Mouse (Mus musculus): ENCODE results near the gene Mex3d. TPM values are rescaled to one million over a fixed set of nuclear protein-coding genes. Genes with fewer than 3 reads are reported as not detected.

Gene Mex3d
- polyA plus RNA-seq, 1 experiment from 2014 or later: 7.9 TPM

- no peak overlapping the region for H3K27ac ChIP-seq
- H3K4me2 ChIP-seq: no peak overlapping the region
Observed at GRCm38 (mm10) chr10:80363734-80364133, 23.7 kb downstream of the Mex3d start.

GRCm38 (mm10) chr10:80357994-80358639 lies 29.3 kb downstream of the Mex3d start:
- no peak overlapping the region for H3K27ac ChIP-seq
- H3K36me3 ChIP-seq: no peaks in the 10 kb centered on the region
- peak overlapping the region; percentile 23 for H3K4me3 ChIP-seq
- H3K4me1 ChIP-seq: peaks cover 21% of the 10 kb centered on the region
- H3K9ac ChIP-seq: no peak overlapping the region
- peaks cover 72% of the 10 kb centered on the region for H3K27me3 ChIP-seq
- peak; percentile 19; the same call in 1 of the 2 replicates for ATAC-seq (ENCODE audit: borderline replicate concordance, extremely low read depth, low FRiP score, low TSS enrichment)
- peak overlapping the region; percentile 50 for H3K4me2 ChIP-seq
- H3K9me3 ChIP-seq: no peaks in the 10 kb centered on the region
- 8% methylated on average over 24 of the region's 31 CpGs for WGBS

More at GRCm38 (mm10) chr10:80363734-80364133, 23.7 kb downstream of the Mex3d start:
- Histone ChIP-seq H3K9me3 (no peaks in the 10 kb centered on the region), H3K27me3 (peaks cover 23% of the 10 kb centered on the region), H3K36me3 (no peaks in the 10 kb centered on the region), H3K4me1 (no peaks in the 10 kb centered on the region), H3K4me3 (no peak overlapping the region), H3K9ac (no peak overlapping the region)
- ATAC-seq (ENCODE audit: borderline replicate concordance, extremely low read depth, low FRiP score, low TSS enrichment): no peak
- 34% methylated on average over 6 of the region's 6 CpGs for WGBS

- no peak for ATAC-seq (ENCODE audit: borderline replicate concordance, extremely low read depth, low FRiP score, low TSS enrichment)
- Histone ChIP-seq H3K4me3 (no peak overlapping the region), H3K9me3 (no peaks in the 10 kb centered on the region), H3K27me3 (peaks cover 80% of the 10 kb centered on the region), H3K4me1 (peaks cover 21% of the 10 kb centered on the region), H3K27ac (no peak overlapping the region), H3K4me2 (peak overlapping the region; percentile 50; the same call in 1 of the 2 replicates), H3K9ac (no peak overlapping the region), H3K36me3 (no peaks in the 10 kb centered on the region)
- 32% methylated on average over 7 of the region's 7 CpGs for WGBS
Observed at GRCm38 (mm10) chr10:80357336-80357735, 30.1 kb downstream of the Mex3d start.

- no peak overlapping the region for H3K9ac ChIP-seq
Observed at GRCm38 (mm10) chr10:80356737-80357136, 30.7 kb downstream of the Mex3d start.

GRCm38 (mm10) chr10:80356001-80356682 lies 31.3 kb downstream of the Mex3d start, which contains the start of gene Plk5:
Plk5 (plus strand) TSS chr10:80356459.
- peaks cover 21% of the 10 kb centered on the region for H3K4me1 ChIP-seq
- ATAC-seq (ENCODE audit: borderline replicate concordance, extremely low read depth, low FRiP score, low TSS enrichment): no peak
- H3K4me2 ChIP-seq: peak within 1 kb of the TSS; percentile 58
- no peaks in the 10 kb centered on the region for H3K36me3 ChIP-seq
- no peaks in the 10 kb centered on the region for H3K9me3 ChIP-seq
- H3K4me3 ChIP-seq: peak within 1 kb of the TSS; percentile 28
- WGBS: under 1% methylated on average over 53 of the region's 53 CpGs
- peaks cover 92% of the 10 kb centered on the region for H3K27me3 ChIP-seq
- no peak within 1 kb of the TSS for H3K9ac ChIP-seq
- H3K27ac ChIP-seq: no peak within 1 kb of the TSS

More at GRCm38 (mm10) chr10:80356737-80357136, 30.7 kb downstream of the Mex3d start:
- peak overlapping the region; percentile 28 for H3K4me3 ChIP-seq
- no peaks in the 10 kb centered on the region for H3K9me3 ChIP-seq
- 3% methylated on average over 34 of the region's 34 CpGs for WGBS
- peak overlapping the region; percentile 58 for H3K4me2 ChIP-seq
- H3K27me3 ChIP-seq: peaks cover 86% of the 10 kb centered on the region
- H3K36me3 ChIP-seq: no peaks in the 10 kb centered on the region
- no peak overlapping the region for H3K27ac ChIP-seq
- no peak for ATAC-seq (ENCODE audit: borderline replicate concordance, extremely low read depth, low FRiP score, low TSS enrichment)
- peaks cover 21% of the 10 kb centered on the region for H3K4me1 ChIP-seq

GRCm38 (mm10) chr10:80355431-80355830 lies 32.0 kb downstream of the Mex3d start:
- ATAC-seq (ENCODE audit: borderline replicate concordance, extremely low read depth, low FRiP score, low TSS enrichment): no peak
- H3K27me3 ChIP-seq: peaks cover 96% of the 10 kb centered on the region
- 11% methylated on average over 9 of the region's 9 CpGs for WGBS

GRCm38 (mm10) chr10:80352727-80353126 lies 34.7 kb downstream of the Mex3d start:
- Histone ChIP-seq H3K4me3 (no peak overlapping the region), H3K27ac (no peak overlapping the region), H3K9ac (no peak overlapping the region), H3K27me3 (peaks cover 97% of the 10 kb centered on the region), H3K9me3 (no peaks in the 10 kb centered on the region), H3K4me2 (no peak overlapping the region), H3K36me3 (no peaks in the 10 kb centered on the region), H3K4me1 (peaks cover 35% of the 10 kb centered on the region)
- ATAC-seq (ENCODE audit: borderline replicate concordance, extremely low read depth, low FRiP score, low TSS enrichment): no peak
- WGBS: 46% methylated on average over 8 of the region's 8 CpGs

More at GRCm38 (mm10) chr10:80355431-80355830, 32.0 kb downstream of the Mex3d start:
- no peak overlapping the region for H3K27ac ChIP-seq
- H3K4me3 ChIP-seq: no peak overlapping the region
- H3K9me3 ChIP-seq: no peaks in the 10 kb centered on the region
- no peaks in the 10 kb centered on the region for H3K36me3 ChIP-seq
- H3K4me2 ChIP-seq: no peak overlapping the region
- peaks cover 21% of the 10 kb centered on the region for H3K4me1 ChIP-seq
- H3K9ac ChIP-seq: no peak overlapping the region

- H3K4me3 ChIP-seq: no peak overlapping the region
- WGBS: 28% methylated on average over 11 of the region's 11 CpGs
- ATAC-seq (ENCODE audit: borderline replicate concordance, extremely low read depth, low FRiP score, low TSS enrichment): no peak
- H3K9ac ChIP-seq: no peak overlapping the region
- H3K4me1 ChIP-seq: peaks cover 33% of the 10 kb centered on the region
- H3K36me3 ChIP-seq: no peaks in the 10 kb centered on the region
- peaks cover 97% of the 10 kb centered on the region for H3K27me3 ChIP-seq
- no peak overlapping the region for H3K27ac ChIP-seq
- H3K9me3 ChIP-seq: no peaks in the 10 kb centered on the region
- no peak overlapping the region for H3K4me2 ChIP-seq
Observed at GRCm38 (mm10) chr10:80351896-80352295, 35.6 kb downstream of the Mex3d start.

- Histone ChIP-seq H3K4me1 (peaks cover 25% of the 10 kb centered on the region), H3K27me3 (peaks cover 96% of the 10 kb centered on the region), H3K4me3 (no peak overlapping the region), H3K27ac (no peak overlapping the region), H3K4me2 (no peak overlapping the region), H3K36me3 (no peaks in the 10 kb centered on the region), H3K9ac (no peak overlapping the region), H3K9me3 (no peaks in the 10 kb centered on the region)
- 1% methylated on average over 7 of the region's 7 CpGs for WGBS
- peak; percentile 76 for ATAC-seq (ENCODE audit: borderline replicate concordance, extremely low read depth, low FRiP score, low TSS enrichment)
Observed at GRCm38 (mm10) chr10:80350292-80350691, 37.2 kb downstream of the Mex3d start.

GRCm38 (mm10) chr10:80348981-80349380 lies 38.5 kb downstream of the Mex3d start:
- WGBS: 15% methylated on average over 26 of the region's 26 CpGs
- peaks cover 97% of the 10 kb centered on the region for H3K27me3 ChIP-seq
- H3K27ac ChIP-seq: no peak overlapping the region
- no peak for ATAC-seq (ENCODE audit: borderline replicate concordance, extremely low read depth, low FRiP score, low TSS enrichment)
- H3K4me3 ChIP-seq: peak overlapping the region; percentile 30
- H3K9me3 ChIP-seq: no peaks in the 10 kb centered on the region
- H3K9ac ChIP-seq: 0 out of 2 replicates have a peak overlapping the region, but pooled peaks have one; percentile 13
- H3K4me1 ChIP-seq: peaks cover 38% of the 10 kb centered on the region
- no peaks in the 10 kb centered on the region for H3K36me3 ChIP-seq
- H3K4me2 ChIP-seq: peak overlapping the region; percentile 59

- H3K27me3 ChIP-seq: peaks cover 97% of the 10 kb centered on the region
- peak within 1 kb of the TSS; percentile 59 for H3K4me2 ChIP-seq
- peak within 1 kb of the TSS; percentile 13; the same call in 1 of the 2 replicates for H3K9ac ChIP-seq
- no peaks in the 10 kb centered on the region for H3K36me3 ChIP-seq
- no peak within 1 kb of the TSS for H3K27ac ChIP-seq
- no peak for ATAC-seq (ENCODE audit: borderline replicate concordance, extremely low read depth, low FRiP score, low TSS enrichment)
- WGBS: 2% methylated on average over 42 of the region's 42 CpGs
- H3K9me3 ChIP-seq: no peaks in the 10 kb centered on the region
- H3K4me1 ChIP-seq: peaks cover 44% of the 10 kb centered on the region
- peak within 1 kb of the TSS; percentile 30 for H3K4me3 ChIP-seq
Observed at GRCm38 (mm10) chr10:80348244-80348781, 39.1 kb downstream of the Mex3d start, which contains the start of gene Adamtsl5. Adamtsl5 (minus strand) TSS chr10:80348412.

Measured in lung, embryonic 15.5 days (tissue).